Mouse (Mus musculus) spleen, postnatal 4 days (tissue): ENCODE measurements at regions not wholly inside any gene's neighbourhood (a gene's known extent, or its start where the extent isn't known, plus 50 kb on each side); places are given as distances from the start of the nearest gene placed in this dataset.

ENCODE experiments used
- DNase-seq, 2 experiments: peaks; one replicate each; pipeline ENCODE4 v3.0.0; 2022; ENCODE audit warnings: low spot score in 2 of 2

GRCm38 (mm10) chr4:123990293-123991185, 72.7 kb upstream of the 4930535I16Rik start:
- DNase-seq: no peak
